Mouse (Mus musculus): ENCODE data around the gene Mrpl45. TPM values are rescaled to one million over a fixed set of nuclear protein-coding genes. Genes with fewer than 3 reads are reported as not detected.

The Mrpl45 gene
- total and polyA plus RNA-seq, 3 experiments, result 106 to 153 (median 124) TPM

DNA sequence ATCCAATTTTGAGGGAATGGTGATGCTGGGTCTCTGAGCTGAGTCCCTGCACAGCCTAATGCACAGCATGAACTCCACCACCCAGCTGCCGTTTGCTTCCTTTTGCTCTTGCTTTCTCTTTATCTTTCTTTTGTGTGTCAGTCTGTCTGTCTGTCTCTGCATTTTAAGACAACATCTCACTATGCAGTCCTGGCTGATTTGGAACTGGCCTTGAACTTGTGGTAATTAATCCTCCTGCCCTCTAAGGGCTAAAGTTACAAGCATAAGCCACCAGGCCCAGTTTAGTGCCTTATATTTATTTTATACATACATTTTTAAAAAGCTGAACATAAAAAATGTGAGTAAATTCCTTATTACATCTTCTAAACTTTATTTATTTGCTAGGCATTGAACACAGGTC is 39.5 kb upstream of the Mrpl45 start:
- Histone ChIP-seq H3K4me2 (ENCODE audit: insufficient read depth, low read depth, poor library complexity, severe bottlenecking) (peak overlapping the region; percentile 2; the same call in 1 of the 2 replicates), H3K4me1 (ENCODE audit: control insufficient read depth in 1 of 2, insufficient read depth in 2 of 2) (peaks cover 8 to 57% of the 10 kb centered on the region in 2 experiments), H3K79me2 (replicated peaks; ENCODE audit: control insufficient read depth, extremely low read depth, insufficient read depth, poor library complexity, severe bottlenecking) (peaks cover 90% of the 10 kb centered on the region), H3K36me3 (replicated peaks in 1 of 2; ENCODE audit: control insufficient read depth in 1 of 2, insufficient read depth in 1 of 2, low read length in 1 of 2) (peaks cover 0 to 5% of the 10 kb centered on the region in 2 experiments), H3K27me3 (replicated peaks) (no peaks in the 10 kb centered on the region), H3K4me3 (replicated peaks in 1 of 3; ENCODE audit: low read depth in 2 of 3, low read length in 2 of 3, poor library complexity in 1 of 3) (no peak overlapping the region), H3K9me3 (replicated peaks; ENCODE audit: low read length) (no peaks in the 10 kb centered on the region), H3K27ac (ENCODE audit: insufficient read depth, low read depth) (no peak overlapping the region), H3K9ac (ENCODE audit: insufficient read depth, low read depth) (no peak overlapping the region; the same call in 1 of the 2 replicates)
- no peak for DNase-seq (ENCODE audit: extremely low read depth)
- no peak for TF ChIP-seq POLR2A (IDR thresholded peaks at IDR 0.05; ENCODE audit: low read depth, low read length)
- no peak for TF ChIP-seq ELF1 (IDR thresholded peaks at IDR 0.05; ENCODE audit: low read depth, low read length)
- in situ Hi-C loops (cut with MboI; ENCODE audit: low pct_ligation_motif_present, low pct_unique_long_range_greater_than_20kb, low sequenced_read_pairs), result loop anchor here (5.0 kb wide), 1 partner anchor 36 kb away; no protein-coding TSS in a partner anchor
- dilution Hi-C loops (cut with MboI; ENCODE audit: extremely low pct_ligation_motif_present, extremely low pct_unique_long_range_greater_than_20kb, low sequenced_read_pairs), result no loop called here

DNA sequence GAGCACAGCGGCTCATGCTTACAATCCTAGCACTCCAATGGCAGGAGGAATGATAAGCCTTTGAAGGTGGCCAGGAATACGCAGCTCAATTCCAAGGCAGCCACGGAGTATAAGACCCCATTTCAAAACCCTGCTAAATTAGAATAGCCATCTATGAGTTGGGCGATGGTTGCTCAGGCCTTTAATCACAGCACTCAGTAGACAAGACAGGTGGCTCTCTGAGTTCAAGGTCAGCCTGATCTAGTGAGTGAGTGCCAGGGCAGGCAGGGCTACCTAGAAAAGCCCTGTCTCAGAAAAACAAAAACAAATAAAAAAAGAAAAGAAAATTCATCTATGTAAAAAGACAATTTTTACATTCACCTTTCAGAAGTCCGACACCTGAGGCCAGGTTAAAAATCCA is 38.4 kb upstream of the Mrpl45 start:
- peaks cover 8 to 59% of the 10 kb centered on the region in 2 experiments for H3K4me1 ChIP-seq (ENCODE audit: control insufficient read depth in 1 of 2, insufficient read depth in 2 of 2)
- no peaks in the 10 kb centered on the region for H3K9me3 ChIP-seq (replicated peaks; ENCODE audit: low read length)
- TF ChIP-seq EP300 (IDR thresholded peaks at IDR 0.05; ENCODE audit: low read length), result no peak
- TF ChIP-seq KAT2A (IDR thresholded peaks at IDR 0.05; ENCODE audit: insufficient replicate concordance, low read length), result no peak
- TF ChIP-seq UBTF (IDR thresholded peaks at IDR 0.05; ENCODE audit: low read depth, low read length), result no peak
- no peak for TF ChIP-seq MEF2A (IDR thresholded peaks at IDR 0.05; ENCODE audit: borderline replicate concordance, low read depth, low read length)
- TF ChIP-seq TCF12 (IDR thresholded peaks at IDR 0.05; ENCODE audit: low read depth, low read length), result no peak
- no peak for TF ChIP-seq CHD2 (IDR thresholded peaks at IDR 0.05; ENCODE audit: low read length)
- TF ChIP-seq BHLHE40 (IDR thresholded peaks at IDR 0.05; ENCODE audit: low read depth, low read length), result no peak
- no peak for TF ChIP-seq ZNF384 (IDR thresholded peaks at IDR 0.05; ENCODE audit: low read depth, low read length)
- no peak; the same call in 1 of the 2 replicates for TF ChIP-seq CHD1 (IDR thresholded peaks at IDR 0.05; ENCODE audit: low read depth, low read length)
- TF ChIP-seq MAX (IDR thresholded peaks at IDR 0.05; ENCODE audit: low read length), result no peak
- TF ChIP-seq E2F4 (IDR thresholded peaks at IDR 0.05; ENCODE audit: insufficient replicate concordance, low read depth, low read length), result no peak
- no peak for TF ChIP-seq GABPA (IDR thresholded peaks at IDR 0.05; ENCODE audit: insufficient replicate concordance, low read depth, low read length)
- TF ChIP-seq JUN (IDR thresholded peaks at IDR 0.05; ENCODE audit: insufficient read depth, low read depth, low read length), result no peak
- no peak for TF ChIP-seq PAX5 (IDR thresholded peaks at IDR 0.05; ENCODE audit: low read length)
- no peak overlapping the region for H3K4me2 ChIP-seq (ENCODE audit: insufficient read depth, low read depth, poor library complexity, severe bottlenecking)
- no peak for DNase-seq (ENCODE audit: extremely low read depth)
- H3K79me2 ChIP-seq (replicated peaks; ENCODE audit: control insufficient read depth, extremely low read depth, insufficient read depth, poor library complexity, severe bottlenecking), result peaks cover 80% of the 10 kb centered on the region
- no peak overlapping the region for H3K9ac ChIP-seq (ENCODE audit: insufficient read depth, low read depth)
- dilution Hi-C loops (cut with MboI; ENCODE audit: extremely low pct_ligation_motif_present, extremely low pct_unique_long_range_greater_than_20kb, low sequenced_read_pairs), result no loop called here
- H3K27ac ChIP-seq (ENCODE audit: insufficient read depth, low read depth), result no peak overlapping the region
- in situ Hi-C loops (cut with MboI; ENCODE audit: low pct_ligation_motif_present, low pct_unique_long_range_greater_than_20kb, low sequenced_read_pairs), result loop anchor here (5.0 kb wide), 1 partner anchor 35 kb away; no protein-coding TSS in a partner anchor
- H3K27me3 ChIP-seq (replicated peaks), result no peaks in the 10 kb centered on the region
- peaks cover 0 to 2% of the 10 kb centered on the region in 2 experiments for H3K36me3 ChIP-seq (replicated peaks in 1 of 2; ENCODE audit: control insufficient read depth in 1 of 2, insufficient read depth in 1 of 2, low read length in 1 of 2)
- H3K4me3 ChIP-seq (replicated peaks in 1 of 3; ENCODE audit: low read depth in 2 of 3, low read length in 2 of 3, poor library complexity in 1 of 3), result no peak overlapping the region
